Mouse (Mus musculus): Measurements from ENCODE around the gene Dus3l. TPM values are rescaled to one million over a fixed set of nuclear protein-coding genes. Genes with fewer than 3 reads are reported as not detected.

The Dus3l gene
- 70.9 and 106 TPM in 2 replicates for polyA plus RNA-seq (2012; ENCODE audit: low replicate concordance)

GRCm38 (mm10) chr17:56764474-56765354 is at the start of gene Dus3l:
Dus3l (plus strand) TSS chr17:56764757.

GRCm38 (mm10) chr17:56717363-56718058 is 47.0 kb upstream of the Dus3l start, which contains the start of the genes Ndufa11 and Vmac:
Ndufa11 (plus strand) TSS chr17:56717767.
Vmac (minus strand) TSS chr17:56718022.

DNA sequence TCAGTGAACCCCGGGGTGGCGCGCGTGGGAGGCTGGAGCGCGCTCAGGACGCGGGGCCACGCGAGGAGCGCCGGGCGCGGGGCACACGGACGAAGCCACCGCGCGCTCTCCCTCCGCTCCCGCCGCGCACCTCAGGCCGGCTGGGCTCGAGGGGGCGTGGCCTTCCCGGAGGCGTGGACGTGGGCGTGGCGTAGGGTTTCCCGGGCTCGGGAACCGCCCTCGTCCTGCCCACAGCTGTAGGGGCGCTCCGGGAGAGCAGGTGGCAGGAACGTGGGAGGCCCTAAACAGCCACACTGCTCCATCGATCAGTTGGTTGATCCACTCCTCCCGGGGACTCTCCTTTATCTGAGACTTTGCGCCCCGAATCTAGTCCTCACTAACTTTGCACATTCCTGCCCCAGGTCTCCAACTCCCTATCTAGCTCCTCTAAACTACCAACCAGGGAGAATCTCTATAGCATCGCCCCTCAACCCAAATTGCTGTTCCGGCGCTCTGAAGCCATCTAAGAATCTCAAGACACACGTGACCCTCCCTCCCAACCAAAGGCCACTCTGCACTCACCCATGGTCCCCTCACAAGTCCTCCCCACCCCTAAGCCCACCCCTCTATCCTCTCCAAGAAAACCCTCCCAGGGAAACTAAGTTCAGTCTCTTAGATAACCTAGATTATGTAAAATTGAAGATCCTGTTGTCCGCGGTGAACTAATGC is 7.0 kb upstream of the Dus3l start, which contains the start of gene Nrtn:
Nrtn (minus strand) TSS at position 115 of the 708 bp plus-strand sequence.

GRCm38 (mm10) chr17:56769950-56770349 is 5.4 kb downstream of the Dus3l start, which contains the start of gene Prr22:
Prr22 (plus strand) TSS chr17:56770250.

Other genes with a start within 250 kb of the Dus3l start
- 1.8 and 1.9 TPM in 2 replicates for gene Gm20219, start 210.4 kb upstream of the Dus3l start, polyA plus RNA-seq (2012; ENCODE audit: low replicate concordance)
- gene Safb2, start 180.2 kb upstream of the Dus3l start, polyA plus RNA-seq (2012; ENCODE audit: low replicate concordance) = 235 and 462 TPM in 2 replicates
- 109 and 178 TPM in 2 replicates for gene Safb, start 179.9 kb upstream of the Dus3l start, polyA plus RNA-seq (2012; ENCODE audit: low replicate concordance)
- gene 2410015M20Rik, start 155.0 kb upstream of the Dus3l start, polyA plus RNA-seq (2012; ENCODE audit: low replicate concordance) = 20.7 and 206 TPM in 2 replicates
- gene Rpl36, start 151.3 kb upstream of the Dus3l start, polyA plus RNA-seq (2012; ENCODE audit: low replicate concordance) = 4,904 and 5,189 TPM in 2 replicates
- 33.5 and 44.9 TPM in 2 replicates for gene Lonp1, start 137.9 kb upstream of the Dus3l start, polyA plus RNA-seq (2012; ENCODE audit: low replicate concordance)
- 0.16 and 0.40 TPM in 2 replicates for gene Catsperd, start 136.6 kb upstream of the Dus3l start, polyA plus RNA-seq (2012; ENCODE audit: low replicate concordance)
- 84.9 and 151 TPM in 2 replicates for gene Ranbp3, start 91.5 kb upstream of the Dus3l start, polyA plus RNA-seq (2012; ENCODE audit: low replicate concordance)
- gene Ndufa11, start 47.0 kb upstream of the Dus3l start, polyA plus RNA-seq (2012; ENCODE audit: low replicate concordance) = 49.6 and 172 TPM in 2 replicates
- 20.6 and 37.8 TPM in 2 replicates for gene Vmac, start 46.7 kb upstream of the Dus3l start, polyA plus RNA-seq (2012; ENCODE audit: low replicate concordance)
- 0.27 and 0.43 TPM in 2 replicates for gene Nrtn, start 7.2 kb upstream of the Dus3l start, polyA plus RNA-seq (2012; ENCODE audit: low replicate concordance)
- gene Prr22, start 5.5 kb downstream of the Dus3l start, polyA plus RNA-seq (2012; ENCODE audit: low replicate concordance) = 6.7 and 14.6 TPM in 2 replicates
- gene Rfx2, start 66.3 kb downstream of the Dus3l start, polyA plus RNA-seq (2012; ENCODE audit: low replicate concordance) = 24.1 and 36.3 TPM in 2 replicates
- gene Acsbg2, start 109.7 kb downstream of the Dus3l start, polyA plus RNA-seq (2012; ENCODE audit: low replicate concordance) = not detected in 2 replicates
- gene 1700061G19Rik, start 110.7 kb downstream of the Dus3l start, polyA plus RNA-seq (2012; ENCODE audit: low replicate concordance) = not detected in 2 replicates
- gene Mllt1, start 170.7 kb downstream of the Dus3l start, polyA plus RNA-seq (2012; ENCODE audit: low replicate concordance) = 88.4 and 103 TPM in 2 replicates
- not detected in 2 replicates for gene Acer1, start 217.4 kb downstream of the Dus3l start, polyA plus RNA-seq (2012; ENCODE audit: low replicate concordance)
- 37.7 and 105 TPM in 2 replicates for gene Clpp, start 225.5 kb downstream of the Dus3l start, polyA plus RNA-seq (2012; ENCODE audit: low replicate concordance)
- gene Alkbh7, start 232.6 kb downstream of the Dus3l start, polyA plus RNA-seq (2012; ENCODE audit: low replicate concordance) = 25.6 and 38.2 TPM in 2 replicates
- not detected in 2 replicates for gene Pspn, start 235.3 kb downstream of the Dus3l start, polyA plus RNA-seq (2012; ENCODE audit: low replicate concordance)
- gene Gtf2f1, start 246.5 kb downstream of the Dus3l start, polyA plus RNA-seq (2012; ENCODE audit: low replicate concordance) = 81.6 and 94.3 TPM in 2 replicates
- gene Gm17949, start 246.7 kb downstream of the Dus3l start, polyA plus RNA-seq (2012; ENCODE audit: low replicate concordance) = 0.17 and 0.23 TPM in 2 replicates